Mouse (Mus musculus): ENCODE data around the gene Kpna4.

GRCm38 (mm10) chr3:69041298-69041697 is 85.6 kb downstream of the Kpna4 start:
- TF ChIP-seq EP300 (IDR thresholded peaks at IDR 0.05; ENCODE audit: low read depth): no peak
- TF ChIP-seq CTCF (IDR thresholded peaks at IDR 0.05; ENCODE audit: low read depth): no peak

Measured in liver, embryonic 14.5 days (tissue).